Mouse (Mus musculus) MEL (cell line): ENCODE results near the gene Olfr63.
"Not testable (repeated sequence)": the region's sequence is repeated elsewhere in the genome, so short reads cannot be mapped to it uniquely, and the experiment has no call there.

ENCODE experiments used
- CTCF ChIP-seq, 3 experiments: IDR thresholded peaks in 2 of 3; conservative IDR thresholded peaks in 1 of 3; 2 replicates each; pipeline ENCODE4 v1.5.1; 2011 to 2012; ENCODE audit warnings: low read length in 3 of 3, low read depth in 2 of 3, mild to moderate bottlenecking in 2 of 3, improper control_type of control experiment in 1 of 3, inconsistent platforms in 1 of 3, mixed read lengths in 1 of 3, moderate library complexity in 1 of 3; ENCODE audit not compliant: control insufficient read depth in 1 of 3, insufficient read depth in 1 of 3, poor library complexity in 1 of 3, severe bottlenecking in 1 of 3
- POLR2A ChIP-seq, 2 experiments: IDR thresholded peaks; 2 replicates each; pipeline ENCODE4 v1.6.1; 2011 to 2012; ENCODE audit warnings: low read length in 2 of 2, mild to moderate bottlenecking in 2 of 2, control low read depth in 1 of 2, improper control_type of control experiment in 1 of 2, low read depth in 1 of 2, moderate library complexity in 1 of 2; ENCODE audit not compliant: control insufficient read depth in 1 of 2, insufficient read depth in 1 of 2, poor library complexity in 1 of 2
- POLR2AphosphoS2 ChIP-seq: IDR thresholded peaks from 2 replicates; pipeline ENCODE4 v1.6.1; 2011; ENCODE audit warnings: low read length, improper control_type of control experiment

- not testable (repeated sequence) for TF ChIP-seq POLR2AphosphoS2; POLR2A (IDR thresholded peaks at IDR 0.05; ENCODE audit: control insufficient read depth in 1 of 2, insufficient read depth in 1 of 2, low read depth in 1 of 2, low read length in 2 of 2, poor library complexity in 1 of 2); CTCF (IDR thresholded peaks at IDR 0.05 in 2 of 3, conservative IDR thresholded peaks at IDR 0.05 in 1 of 3; ENCODE audit: control insufficient read depth in 1 of 3, insufficient read depth in 1 of 3, low read depth in 2 of 3, low read length in 3 of 3, poor library complexity in 1 of 3, severe bottlenecking in 1 of 3)
Observed at GRCm38 (mm10) chr17:33236646-33237045, 27.8 kb upstream of the Olfr63 start.
